Mouse (Mus musculus): ENCODE results near the gene Spib.

The Spib gene

DNA sequence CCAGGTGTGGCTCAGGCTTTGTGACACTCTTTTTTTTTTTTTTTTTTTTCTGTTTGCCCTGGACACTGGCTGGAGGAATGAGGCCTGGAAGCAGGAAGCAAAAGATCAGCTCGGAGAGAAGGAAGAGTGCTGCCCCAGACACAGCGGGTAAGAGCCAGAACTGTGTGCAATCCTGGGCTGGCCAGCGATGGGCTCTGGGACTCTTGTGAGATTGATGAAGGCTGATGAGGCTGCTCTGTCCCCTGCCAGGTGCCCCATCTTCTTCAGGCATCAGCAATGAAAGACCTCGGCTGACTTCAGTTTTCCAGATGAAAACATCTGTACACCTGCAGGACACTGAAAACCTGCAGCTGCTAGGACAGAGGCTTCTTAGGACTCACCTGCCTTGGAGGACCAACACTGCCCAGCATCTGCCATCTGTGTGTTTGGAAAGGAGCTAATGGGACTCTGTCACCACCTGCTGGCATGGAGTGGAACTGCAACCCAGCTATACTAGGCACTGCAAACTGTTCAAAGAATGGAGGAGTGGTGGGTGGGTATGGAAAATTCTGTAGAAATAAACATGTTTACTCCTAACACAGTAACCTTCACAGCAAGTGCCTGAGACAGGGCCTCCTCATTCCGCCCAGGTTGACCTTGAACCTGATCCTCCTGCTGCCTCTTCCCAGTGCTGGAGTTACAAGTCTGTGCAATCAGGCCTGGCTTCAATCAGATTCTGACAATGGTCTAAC, 46.9 kb downstream of the Spib start:
- DNase-seq: peak; percentile 87

DNA sequence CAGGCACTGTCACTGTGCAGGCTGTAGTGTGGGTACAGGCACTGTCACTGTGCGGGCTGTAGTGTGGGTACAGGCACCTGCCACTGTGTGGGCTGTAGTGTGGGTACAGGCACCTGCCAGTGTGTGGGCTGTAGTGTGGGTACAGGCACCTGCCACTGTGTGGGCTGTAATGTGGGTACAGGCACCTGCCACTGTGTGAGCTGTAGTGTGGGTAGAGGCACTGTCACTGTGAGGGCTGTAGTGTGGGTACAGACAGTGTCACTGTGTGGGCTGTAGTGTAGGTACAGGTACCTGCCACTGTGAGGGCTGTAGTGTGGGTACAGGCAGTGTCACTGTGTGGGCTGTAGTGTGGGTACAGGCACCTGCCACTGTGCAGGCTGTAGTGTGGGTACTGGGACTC, 47.8 kb downstream of the Spib start:
- DNase-seq: no peak

DNA sequence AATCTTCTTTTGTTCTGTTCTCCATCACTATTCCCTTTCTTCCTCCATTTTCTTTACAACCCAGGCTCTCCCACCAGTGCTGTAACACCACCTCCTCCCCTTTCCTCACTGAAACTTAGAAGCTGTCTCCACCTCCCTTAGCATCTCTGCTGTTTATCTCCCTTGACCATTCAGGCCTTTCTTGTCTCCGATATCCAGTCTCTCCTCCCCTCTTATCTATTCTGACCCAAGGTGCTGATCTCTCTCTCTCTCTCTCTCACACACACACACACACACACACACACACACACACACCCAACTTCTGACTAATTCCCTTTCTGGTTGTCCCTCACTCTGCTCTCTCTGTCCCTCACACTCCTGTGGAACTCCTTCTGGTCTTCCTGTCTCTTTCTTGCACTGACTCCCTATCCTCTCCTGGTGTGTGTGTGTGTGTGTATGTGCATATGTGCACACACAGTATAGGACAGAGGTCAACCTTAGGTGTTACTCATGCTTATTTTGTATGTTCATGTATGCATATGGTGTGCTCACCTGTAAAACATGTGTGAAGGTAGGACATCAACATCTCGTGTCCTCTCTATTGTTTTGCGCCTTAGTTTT, 48.9 kb downstream of the Spib start:
- DNase-seq: peak; percentile 70

All from liver (tissue).